14 mouse cellular contexts compared by ENCODE assay signal in genomic region chr9:76270886-76271285, GRCm38 (mm10). TPM values are rescaled to one million over a fixed set of nuclear protein-coding genes. Genes with fewer than 3 reads are reported as not detected.
DNase-seq lines count a peak whose midpoint lies in the region; ATAC-seq and TF ChIP-seq lines count a peak whose summit lies in the region.
"Had no signal": no experiment of that assay in that cellular context is flagged by ENCODE, and none has a peak within 500 bp of the region (broad histone marks: within the 10 kb centered on the region; RNA-seq: fewer than 3 reads in every experiment).

No protein-coding gene starts in this region.

- no peak overlapping the region for H3K4me2 ChIP-seq in kidney, postnatal 0 days (ENCODE audit: low read length)
- no peak overlapping the region for H3K4me2 ChIP-seq in forebrain, embryonic 16.5 days (ENCODE audit: low read length)
- H3K4me2 ChIP-seq: embryonic facial prominence, embryonic 12.5 days; hindbrain, embryonic 15.5 days; kidney, embryonic 15.5 days; limb, embryonic 13.5 days had no signal

- peak; percentile 41 for DNase-seq in kidney, postnatal 0 days (ENCODE audit: low spot score)
- DNase-seq in kidney, postnatal 10 days, result no peak
- peak; percentile 30 for DNase-seq in A20 (ENCODE audit: low read depth, low spot score)
- DNase-seq in ES-CJ7 (ENCODE audit: low read depth, low spot score), result peak; percentile 6
- DNase-seq in natural killer cell, adult 2 months (ENCODE audit: low spot score in 2 of 2), result no peak
- no peak for DNase-seq in ovary, postnatal 14 days (ENCODE audit: low spot score)
- DNase-seq: adrenal gland, postnatal 10 days; cerebellum, adult 8-10 months had no signal

- H3K9ac ChIP-seq in kidney, postnatal 0 days (ENCODE audit: low read depth, low read length), result no peak overlapping the region
- H3K9ac ChIP-seq in forebrain, embryonic 16.5 days (replicated peaks; ENCODE audit: low read depth, low read length), result no peak overlapping the region
- H3K9ac ChIP-seq: embryonic facial prominence, embryonic 12.5 days; hindbrain, embryonic 15.5 days; kidney, embryonic 15.5 days; limb, embryonic 13.5 days had no signal

- ATAC-seq in kidney, postnatal 0 days (replicated peaks; ENCODE audit: low FRiP score, low read depth), result no peak
- peak; percentile 63; the same call in 1 of the 2 replicates for ATAC-seq in forebrain, embryonic 16.5 days

- no peaks in the 10 kb centered on the region for H3K4me1 ChIP-seq in kidney, postnatal 0 days (replicated peaks; ENCODE audit: insufficient read depth, low read length)
- H3K4me1 ChIP-seq in forebrain, embryonic 16.5 days (replicated peaks; ENCODE audit: control insufficient read depth, insufficient read depth, low read length), result no peaks in the 10 kb centered on the region
- H3K4me1 ChIP-seq: embryonic facial prominence, embryonic 12.5 days; heart, embryonic 10.5 days; hindbrain, embryonic 15.5 days; kidney, embryonic 15.5 days; limb, embryonic 13.5 days had no signal

- peak; percentile 74 for TF ChIP-seq CTCF in kidney, postnatal 0 days (IDR thresholded peaks at IDR 0.05; ENCODE audit: low read depth)

- no peaks in the 10 kb centered on the region for H3K27me3 ChIP-seq in kidney, postnatal 0 days (ENCODE audit: insufficient read depth, low read length)
- H3K27me3 ChIP-seq in forebrain, embryonic 16.5 days (replicated peaks; ENCODE audit: control insufficient read depth, insufficient read depth, low read length), result no peaks in the 10 kb centered on the region
- H3K27me3 ChIP-seq: embryonic facial prominence, embryonic 12.5 days; hindbrain, embryonic 15.5 days; kidney, embryonic 15.5 days; limb, embryonic 13.5 days had no signal

- H3K4me3 ChIP-seq in kidney, postnatal 0 days (replicated peaks; ENCODE audit: low read depth, low read length), result no peak overlapping the region
- H3K4me3 ChIP-seq in forebrain, embryonic 16.5 days (replicated peaks; ENCODE audit: low read length), result no peak overlapping the region
- H3K4me3 ChIP-seq: embryonic facial prominence, embryonic 12.5 days; heart, embryonic 10.5 days; hindbrain, embryonic 15.5 days; kidney, embryonic 15.5 days; limb, embryonic 13.5 days had no signal

- no peaks in the 10 kb centered on the region for H3K36me3 ChIP-seq in kidney, postnatal 0 days (ENCODE audit: insufficient read depth, low read length)
- H3K36me3 ChIP-seq in forebrain, embryonic 16.5 days (ENCODE audit: control insufficient read depth, insufficient read depth), result no peaks in the 10 kb centered on the region
- H3K36me3 ChIP-seq: embryonic facial prominence, embryonic 12.5 days; heart, embryonic 10.5 days; hindbrain, embryonic 15.5 days; kidney, embryonic 15.5 days; limb, embryonic 13.5 days had no signal

- no peaks in the 10 kb centered on the region for H3K9me3 ChIP-seq in kidney, postnatal 0 days (replicated peaks; ENCODE audit: low read length)
- no peaks in the 10 kb centered on the region for H3K9me3 ChIP-seq in forebrain, embryonic 16.5 days (ENCODE audit: control insufficient read depth, low read length)
- H3K9me3 ChIP-seq: embryonic facial prominence, embryonic 12.5 days; heart, embryonic 10.5 days; hindbrain, embryonic 15.5 days; kidney, embryonic 15.5 days; limb, embryonic 13.5 days had no signal

- H3K27ac ChIP-seq in kidney, postnatal 0 days, result no peak overlapping the region
- H3K27ac ChIP-seq in forebrain, embryonic 16.5 days (ENCODE audit: low read length), result no peak overlapping the region
- H3K27ac ChIP-seq: embryonic facial prominence, embryonic 12.5 days; heart, embryonic 10.5 days; hindbrain, embryonic 15.5 days; kidney, embryonic 15.5 days; limb, embryonic 13.5 days had no signal

RNA-seq across cellular contexts. Expression of gene Hcrtr2, which starts 52.8 kb away (rescaled TPM):
- polyA plus RNA-seq in kidney, postnatal 0 days (2015; fragmentation: Nextera tagmentation; extraction: Ambion mirVana), result 0.08 TPM in 1 of 2 replicates, not detected in the other
- polyA plus RNA-seq in forebrain, embryonic 16.5 days (2015; fragmentation: Nextera tagmentation; extraction: Ambion mirVana), result 2.9 and 5.4 TPM in 2 replicates

RNA-seq across cellular contexts. Expression of gene Gfral, which starts 57.4 kb away (rescaled TPM):
- polyA plus RNA-seq in kidney, postnatal 0 days (2015; fragmentation: Nextera tagmentation; extraction: Ambion mirVana), result not detected in 2 replicates
- not detected in 2 replicates for polyA plus RNA-seq in forebrain, embryonic 16.5 days (2015; fragmentation: Nextera tagmentation; extraction: Ambion mirVana)
- polyA plus RNA-seq: embryonic facial prominence, embryonic 12.5 days; heart, embryonic 10.5 days; hindbrain, embryonic 15.5 days; kidney, embryonic 15.5 days; limb, embryonic 13.5 days had no signal

Comparison
In these comparisons a context has a peak if more than half of its experiments do, and no peak if none do; other contexts are left out.
1. DNase-seq: peak in kidney, postnatal 0 days (single experiment), A20 (single experiment) and ES-CJ7 (single experiment); none in kidney, postnatal 10 days (single experiment), natural killer cell, adult 2 months (0 of 2) and ovary, postnatal 14 days (single experiment).